Mouse (Mus musculus) forebrain, embryonic 11.5 days (tissue): ENCODE measurements around the gene Phf21a. TPM values are rescaled to one million over a fixed set of nuclear protein-coding genes. Genes with fewer than 3 reads are reported as not detected.

Source experiments
- ATAC-seq: fragments of 200-750 bp; cut with Nextera tagmentation; replicated peaks from 2 replicates; pipeline ENCODE4 v1.8.0; 2017; ENCODE audit warnings: moderate TSS enrichment; ENCODE audit not compliant: low FRiP score
- DNase-seq: peaks from one replicate; pipeline ENCODE4 v3.0.0-alpha.2; 2017; ENCODE audit warnings: low spot score
- H3K27ac ChIP-seq: fragments of 300-500 bp; sonication (generic); 2 replicates; pipeline ENCODE4 v1.5.1; 2014; ENCODE audit warnings: low read depth, low read length
- H3K27me3 ChIP-seq: fragments of 300-500 bp; sonication (generic); 2 replicates; pipeline ENCODE4 v1.6.1; 2014; ENCODE audit warnings: mild to moderate bottlenecking, low read length, mixed read lengths; ENCODE audit not compliant: control insufficient read depth, insufficient read depth
- H3K36me3 ChIP-seq: fragments of 300-500 bp; sonication (generic); 2 replicates; pipeline ENCODE4 v1.6.1; 2014; ENCODE audit warnings: mild to moderate bottlenecking, low read length, moderate library complexity, mixed read lengths; ENCODE audit not compliant: control insufficient read depth, insufficient read depth
- H3K4me1 ChIP-seq: fragments of 300-500 bp; sonication (generic); replicated peaks from 2 replicates; pipeline ENCODE4 v1.6.1; 2014; ENCODE audit warnings: low read length, mixed read lengths; ENCODE audit not compliant: control insufficient read depth, insufficient read depth
- H3K4me2 ChIP-seq: fragments of 300-500 bp; sonication (generic); 2 replicates; pipeline ENCODE4 v1.6.1; 2014; ENCODE audit warnings: low read depth, mild to moderate bottlenecking, low read length, moderate library complexity, mixed read lengths; ENCODE audit not compliant: severe bottlenecking
- H3K4me3 ChIP-seq: fragments of 300-500 bp; sonication (generic); 2 replicates; pipeline ENCODE4 v1.5.1; 2014; ENCODE audit warnings: low read depth, low read length
- H3K9ac ChIP-seq: fragments of 300-500 bp; sonication (generic); 2 replicates; pipeline ENCODE4 v1.6.1; 2014; ENCODE audit warnings: low read length
- H3K9me3 ChIP-seq: fragments of 300-500 bp; sonication (generic); 2 replicates; pipeline ENCODE4 v1.6.1; 2016; ENCODE audit warnings: low read length, mixed read lengths; ENCODE audit not compliant: control insufficient read depth
- WGBS: fragments of 180-500 bp; shearing (Covaris S2); extraction: QIAGEN DNeasy Blood & Tissue Kit; methylation state at CpG from one replicate; pipeline ENCODE4 v1.1.7; 2014; 5-methylcytosine and 5-hydroxymethylcytosine counted together
- polyA plus RNA-seq: library from polyadenylated mRNA; unstranded; fragments of >200 nt; fragmentation: Nextera tagmentation; extraction: Ambion mirVana; gene quantifications from 2 replicates; pipeline ENCODE4 v1.2.1, GENCODE M21; 2014

Gene Phf21a
- 37.6 and 40.2 TPM in 2 replicates for polyA plus RNA-seq

- no peaks in the 10 kb centered on the region for H3K4me1 ChIP-seq
- DNase-seq (no peak), ATAC-seq (no peak)
- H3K4me3 ChIP-seq: no peak within 1 kb of the TSS
- no peaks in the 10 kb centered on the region for H3K27me3 ChIP-seq
- H3K27ac ChIP-seq: no peak within 1 kb of the TSS
- WGBS: 82% methylated on average over 2 of the region's 2 CpGs
- H3K4me2 ChIP-seq: no peak within 1 kb of the TSS
- H3K9ac ChIP-seq: no peak within 1 kb of the TSS
- no peaks in the 10 kb centered on the region for H3K36me3 ChIP-seq
- no peaks in the 10 kb centered on the region for H3K9me3 ChIP-seq
Observed at GRCm38 (mm10) chr2:92092817-92093216, at the start of gene Phf21a. TSS of gene Phf21a (plus strand) at chr2:92093117.

- H3K36me3 ChIP-seq: no peaks in the 10 kb centered on the region
- no peak overlapping the region for H3K9ac ChIP-seq
- no peaks in the 10 kb centered on the region for H3K4me1 ChIP-seq
- no peaks in the 10 kb centered on the region for H3K9me3 ChIP-seq
- H3K4me3 ChIP-seq: no peak overlapping the region
- H3K27ac ChIP-seq: no peak overlapping the region
- ATAC-seq (no peak), DNase-seq (no peak)
- H3K4me2 ChIP-seq: no peak overlapping the region
- 89% methylated on average over 12 of the region's 12 CpGs for WGBS
- H3K27me3 ChIP-seq: no peaks in the 10 kb centered on the region
Observed at GRCm38 (mm10) chr2:92043285-92043684, 49.6 kb upstream of the Phf21a start.

GRCm38 (mm10) chr2:92047601-92048000, 45.3 kb upstream of the Phf21a start:
- no peaks in the 10 kb centered on the region for H3K36me3 ChIP-seq
- H3K4me2 ChIP-seq: no peak overlapping the region
- H3K9ac ChIP-seq: no peak overlapping the region
- H3K9me3 ChIP-seq: no peaks in the 10 kb centered on the region
- no peaks in the 10 kb centered on the region for H3K27me3 ChIP-seq
- H3K4me3 ChIP-seq: no peak overlapping the region
- no peak for ATAC-seq
- H3K4me1 ChIP-seq: no peaks in the 10 kb centered on the region
- no peak for DNase-seq
- WGBS: 38% methylated on average over 4 of the region's 4 CpGs
- H3K27ac ChIP-seq: no peak overlapping the region

DNA sequence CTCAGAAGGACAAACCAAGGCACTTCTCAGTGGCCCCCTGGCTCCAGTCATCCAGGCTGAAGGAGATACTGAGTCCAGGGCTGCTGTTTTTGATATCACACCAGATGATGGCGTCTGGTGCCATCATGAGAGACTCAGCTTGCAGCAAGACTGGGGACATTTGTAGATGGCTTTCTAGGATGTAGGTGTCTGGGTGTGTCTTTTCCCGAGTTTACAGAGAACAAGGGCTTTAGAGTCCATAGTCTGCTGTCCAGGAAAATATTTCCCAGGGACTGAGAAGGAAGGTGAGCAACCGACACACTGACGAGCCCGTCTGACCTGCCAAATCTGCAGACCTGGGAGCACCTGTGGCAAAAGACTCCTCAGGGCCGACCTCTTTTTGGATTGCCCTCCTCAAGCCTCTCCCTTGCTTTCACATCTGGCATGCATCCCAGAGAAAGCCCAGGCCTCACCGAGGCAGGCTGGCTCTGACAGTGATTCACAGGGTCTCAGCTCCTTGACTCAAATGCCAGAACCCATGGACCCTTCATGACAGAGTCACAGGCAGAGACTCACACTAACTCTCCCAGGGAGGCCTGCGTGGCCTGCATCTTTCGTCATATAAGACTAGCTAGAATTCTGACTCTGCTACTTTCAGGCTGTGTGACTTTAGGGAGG, 44.8 kb upstream of the Phf21a start:
- Histone ChIP-seq H3K4me3 (no peak overlapping the region), H3K4me2 (no peak overlapping the region), H3K27me3 (peaks cover under 1% of the 10 kb centered on the region; the same call in 1 of the 2 replicates), H3K27ac (no peak overlapping the region), H3K9ac (no peak overlapping the region), H3K9me3 (no peaks in the 10 kb centered on the region), H3K36me3 (no peaks in the 10 kb centered on the region), H3K4me1 (no peaks in the 10 kb centered on the region)
- no peak for DNase-seq
- no peak for ATAC-seq
- WGBS: 74% methylated on average over 9 of the region's 9 CpGs

- peaks cover 14% of the 10 kb centered on the region; the same call in 1 of the 2 replicates for H3K27me3 ChIP-seq
- DNase-seq: no peak
Observed at GRCm38 (mm10) chr2:92052188-92052587, 40.7 kb upstream of the Phf21a start.

GRCm38 (mm10) chr2:92052754-92053153, 40.2 kb upstream of the Phf21a start:
- Histone ChIP-seq H3K9me3 (no peaks in the 10 kb centered on the region), H3K9ac (no peak overlapping the region), H3K36me3 (no peaks in the 10 kb centered on the region), H3K4me3 (no peak overlapping the region), H3K27ac (no peak overlapping the region), H3K27me3 (peaks cover 14% of the 10 kb centered on the region; the same call in 1 of the 2 replicates), H3K4me1 (0 out of 2 replicates have a peak, but pooled peaks cover 2% of the 10 kb centered on the region), H3K4me2 (no peak overlapping the region)
- no peak for DNase-seq
- WGBS: 53% methylated on average over 2 of the region's 2 CpGs
- no peak for ATAC-seq

More at GRCm38 (mm10) chr2:92052188-92052587, 40.7 kb upstream of the Phf21a start:
- Histone ChIP-seq H3K4me2 (no peak overlapping the region), H3K4me1 (0 out of 2 replicates have a peak, but pooled peaks cover 2% of the 10 kb centered on the region), H3K9me3 (no peaks in the 10 kb centered on the region), H3K9ac (no peak overlapping the region), H3K4me3 (no peak overlapping the region), H3K36me3 (no peaks in the 10 kb centered on the region), H3K27ac (no peak overlapping the region)
- no peak for ATAC-seq
- 83% methylated on average over 8 of the region's 8 CpGs for WGBS

GRCm38 (mm10) chr2:92055101-92055813, 37.7 kb upstream of the Phf21a start:
- Histone ChIP-seq H3K9me3 (no peaks in the 10 kb centered on the region), H3K4me1 (peaks cover 2% of the 10 kb centered on the region), H3K4me2 (peak overlapping the region; percentile 53), H3K9ac (peak overlapping the region; percentile 58), H3K36me3 (no peaks in the 10 kb centered on the region), H3K27me3 (peaks cover 27% of the 10 kb centered on the region), H3K27ac (no peak overlapping the region; the same call in 1 of the 2 replicates), H3K4me3 (peak overlapping the region; percentile 18; the same call in 1 of the 2 replicates)
- peak; percentile 67 for ATAC-seq
- DNase-seq: peak; percentile 95
- WGBS: 4% methylated on average over 38 of the region's 38 CpGs

DNA sequence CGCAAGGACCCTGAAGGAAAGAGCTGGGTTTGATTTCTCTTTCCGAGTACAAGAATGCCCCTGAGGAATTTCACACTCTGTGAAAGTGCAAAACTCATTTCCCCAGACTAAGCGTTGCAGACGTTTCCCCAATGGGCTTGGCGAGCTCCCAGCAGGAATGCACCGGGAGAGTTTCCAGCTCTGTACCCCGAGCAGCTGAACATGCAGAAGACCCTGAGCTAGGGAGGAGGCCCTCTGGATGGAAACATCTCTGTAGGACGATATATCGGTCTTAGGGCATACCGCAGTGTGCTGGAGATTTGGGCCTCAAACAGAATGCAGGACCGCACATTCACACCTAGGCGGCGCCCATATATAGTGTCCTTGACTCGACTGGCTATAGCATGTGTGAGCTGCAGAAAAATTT, 37.1 kb upstream of the Phf21a start:
- Histone ChIP-seq H3K27me3 (peaks cover 32% of the 10 kb centered on the region), H3K9ac (peak overlapping the region; percentile 58), H3K4me2 (peak overlapping the region; percentile 53), H3K9me3 (no peaks in the 10 kb centered on the region), H3K4me3 (peak overlapping the region; percentile 18; the same call in 1 of the 2 replicates), H3K4me1 (peaks cover 2% of the 10 kb centered on the region), H3K36me3 (no peaks in the 10 kb centered on the region), H3K27ac (no peak overlapping the region; the same call in 1 of the 2 replicates)
- 2% methylated on average over 14 of the region's 14 CpGs for WGBS
- DNase-seq (peak; percentile 79), ATAC-seq (peak; percentile 52)
